Mouse (Mus musculus): ENCODE measurements around the gene Gnb1l. TPM values are rescaled to one million over a fixed set of nuclear protein-coding genes. Genes with fewer than 3 reads are reported as not detected.
A peak's percentile ranks its signal among the peaks of the same experiment; 100 is the strongest.

The Gnb1l gene
- total and polyA plus RNA-seq, 2 experiments from 2014 or later, result 9.6 to 18.0 TPM

DNA sequence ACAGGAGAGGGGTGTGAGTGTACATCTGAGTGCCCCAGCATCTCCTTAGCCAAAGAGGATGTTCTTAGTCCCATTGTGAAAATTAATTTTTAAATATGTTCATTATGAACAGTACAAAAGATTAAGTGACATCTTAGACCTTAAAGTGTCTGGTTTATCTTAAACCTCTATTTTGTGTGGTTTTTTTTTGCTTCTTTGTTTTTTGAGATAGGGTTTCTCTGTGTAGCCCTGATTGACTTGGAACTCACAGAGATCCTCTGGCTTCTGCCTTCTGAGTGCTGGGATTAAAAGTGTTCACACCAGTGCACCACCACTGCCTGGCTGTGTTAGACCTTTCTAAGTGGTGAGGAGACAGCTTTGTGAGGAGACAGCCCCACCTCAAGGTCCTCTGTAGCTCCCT is 39.9 kb upstream of the Gnb1l start:
- no peak for DNase-seq (ENCODE audit: low spot score)
- no peak for TF ChIP-seq CTCF (IDR thresholded peaks at IDR 0.05; ENCODE audit: low read depth)
- Histone ChIP-seq H3K27me3 (ENCODE audit: insufficient read depth, low read length) (no peaks in the 10 kb centered on the region), H3K4me3 (ENCODE audit: low read length) (no peak overlapping the region), H3K4me1 (ENCODE audit: insufficient read depth, low read length) (0 out of 2 replicates have a peak, but pooled peaks cover 3% of the 10 kb centered on the region), H3K27ac (no peak overlapping the region), H3K36me3 (ENCODE audit: insufficient read depth, low read length) (no peaks in the 10 kb centered on the region; the same call in 1 of the 2 replicates), H3K9me3 (ENCODE audit: low read length) (no peaks in the 10 kb centered on the region), H3K9ac (replicated peaks; ENCODE audit: low read length) (no peak overlapping the region), H3K4me2 (ENCODE audit: low read depth, low read length) (no peak overlapping the region)
- no peak for ATAC-seq

DNA sequence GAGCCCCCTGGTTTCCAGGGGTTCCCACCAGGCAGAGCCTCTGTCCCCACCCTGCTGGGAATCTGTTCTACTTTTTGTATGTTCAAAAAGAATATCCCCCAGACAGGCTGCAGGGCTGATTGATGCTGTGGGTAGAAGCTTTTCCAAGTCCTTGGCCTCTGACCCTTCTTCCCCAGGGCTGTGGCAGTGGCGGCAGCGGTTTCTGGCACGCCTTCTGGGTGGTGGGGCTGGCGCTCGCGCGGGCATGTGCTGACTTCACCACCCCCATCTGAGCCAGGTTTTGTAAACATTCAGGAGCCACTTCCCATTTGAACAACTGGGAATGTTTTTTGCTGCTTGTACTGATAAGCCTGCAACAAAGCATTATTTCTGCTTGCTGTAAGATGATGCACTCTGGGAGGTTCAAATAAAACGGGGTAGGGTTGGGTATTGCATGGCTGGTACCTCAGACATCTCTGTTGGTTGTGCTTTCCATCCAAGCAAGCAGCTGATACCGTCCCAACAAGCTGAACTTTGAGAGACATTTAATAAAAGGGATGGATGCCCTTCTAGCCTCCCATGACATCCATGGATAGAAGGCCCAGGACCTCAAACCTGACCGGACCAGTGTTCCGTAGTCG is 39.1 kb upstream of the Gnb1l start:
- Histone ChIP-seq H3K36me3 (ENCODE audit: insufficient read depth, low read length) (no peaks in the 10 kb centered on the region; the same call in 1 of the 2 replicates), H3K4me3 (ENCODE audit: low read length) (no peak overlapping the region), H3K9me3 (ENCODE audit: low read length) (no peaks in the 10 kb centered on the region), H3K27ac (no peak overlapping the region), H3K9ac (replicated peaks; ENCODE audit: low read length) (peak overlapping the region; percentile 30; the same call in 1 of the 2 replicates), H3K4me1 (ENCODE audit: insufficient read depth, low read length) (0 out of 2 replicates have a peak, but pooled peaks cover 3% of the 10 kb centered on the region), H3K4me2 (ENCODE audit: low read depth, low read length) (peak overlapping the region; percentile 36), H3K27me3 (ENCODE audit: insufficient read depth, low read length) (no peaks in the 10 kb centered on the region)
- DNase-seq (ENCODE audit: low spot score) (peak; percentile 6), ATAC-seq (0 out of 2 replicates have a peak, but pooled peaks have one; percentile 19)
- no peak for TF ChIP-seq CTCF (IDR thresholded peaks at IDR 0.05; ENCODE audit: low read depth)
- 12% methylated on average over 12 of the region's 12 CpGs for WGBS

DNA sequence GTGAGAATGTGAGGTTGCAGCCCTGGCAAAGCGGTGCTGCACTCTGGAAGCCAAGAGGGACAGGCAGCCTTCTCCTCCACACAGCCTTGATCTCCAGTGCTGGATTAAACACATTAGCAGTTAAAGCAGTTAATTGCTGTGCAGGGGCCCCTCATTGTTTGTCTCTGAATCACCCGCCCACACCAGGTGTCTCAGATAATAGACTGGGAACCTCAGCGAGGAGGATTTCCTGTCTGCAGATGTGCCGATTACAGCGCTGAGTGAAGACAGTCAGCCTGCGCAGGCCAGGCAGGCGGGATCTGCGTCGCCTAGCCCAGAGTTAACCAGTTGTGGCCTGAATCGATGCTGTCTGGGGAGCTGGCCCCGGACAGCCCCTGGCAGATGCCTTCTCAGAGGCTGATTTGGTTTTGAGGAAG is 38.5 kb upstream of the Gnb1l start:
- H3K4me1 ChIP-seq (ENCODE audit: insufficient read depth, low read length), result 0 out of 2 replicates have a peak, but pooled peaks cover 3% of the 10 kb centered on the region
- H3K4me2 ChIP-seq (ENCODE audit: low read depth, low read length), result peak overlapping the region; percentile 36
- H3K27ac ChIP-seq, result no peak overlapping the region
- peak overlapping the region; percentile 30 for H3K9ac ChIP-seq (replicated peaks; ENCODE audit: low read length)
- H3K9me3 ChIP-seq (ENCODE audit: low read length), result no peaks in the 10 kb centered on the region
- H3K4me3 ChIP-seq (ENCODE audit: low read length), result no peak overlapping the region
- no peaks in the 10 kb centered on the region for H3K27me3 ChIP-seq (ENCODE audit: insufficient read depth, low read length)
- 9% methylated on average over 11 of the region's 11 CpGs for WGBS
- peak; percentile 72 for ATAC-seq
- H3K36me3 ChIP-seq (ENCODE audit: insufficient read depth, low read length), result no peaks in the 10 kb centered on the region; the same call in 1 of the 2 replicates
- DNase-seq (ENCODE audit: low spot score), result peak; percentile 63
- no peak for TF ChIP-seq CTCF (IDR thresholded peaks at IDR 0.05; ENCODE audit: low read depth)

DNA sequence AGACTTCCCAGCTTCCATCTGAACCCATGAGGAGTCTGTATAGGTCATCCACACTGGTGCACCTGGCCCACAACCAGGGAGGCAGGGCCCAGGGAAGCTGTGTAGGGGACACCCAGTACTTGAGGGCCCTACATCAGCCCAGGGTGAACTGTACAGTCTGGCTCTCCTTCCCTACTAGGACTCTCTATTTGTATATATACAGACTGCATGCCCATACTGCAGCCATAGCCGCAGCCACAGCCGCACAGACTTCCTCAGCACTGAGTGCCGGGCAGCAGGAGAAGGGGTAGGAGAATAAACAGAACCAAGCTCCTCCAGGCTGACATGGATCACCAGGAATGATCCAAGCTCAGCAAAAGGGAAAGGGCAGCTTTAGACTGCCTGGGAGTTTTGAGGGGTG is 37.7 kb upstream of the Gnb1l start:
- no peaks in the 10 kb centered on the region for H3K27me3 ChIP-seq (ENCODE audit: insufficient read depth, low read length)
- 93% methylated on average over 3 of the region's 3 CpGs for WGBS

DNA sequence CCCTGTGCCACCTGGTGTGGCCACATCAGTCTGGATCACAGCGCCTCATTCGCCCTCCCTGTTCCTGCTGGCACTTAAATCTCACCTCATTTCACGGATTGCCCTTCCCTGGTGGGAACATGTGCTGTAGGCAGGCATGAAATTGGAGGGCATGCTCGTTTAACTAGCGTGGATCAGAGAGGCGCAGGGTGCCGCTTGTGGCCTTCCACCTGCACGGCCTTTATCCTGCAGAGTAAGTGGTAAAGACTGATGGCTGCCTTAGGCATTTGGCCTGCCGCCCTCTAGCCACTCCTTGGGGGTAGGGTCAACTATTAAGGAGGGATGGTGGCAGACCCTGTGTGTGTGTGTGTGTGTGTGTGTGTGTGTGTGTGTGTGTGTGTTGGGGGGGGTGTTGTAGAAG is 36.5 kb upstream of the Gnb1l start:
- TF ChIP-seq CTCF (IDR thresholded peaks at IDR 0.05; ENCODE audit: low read depth), result no peak
- no peak overlapping the region for H3K4me2 ChIP-seq (ENCODE audit: low read depth, low read length)
- no peaks in the 10 kb centered on the region for H3K27me3 ChIP-seq (ENCODE audit: insufficient read depth, low read length)
- H3K36me3 ChIP-seq (ENCODE audit: insufficient read depth, low read length), result no peaks in the 10 kb centered on the region; the same call in 1 of the 2 replicates
- no peaks in the 10 kb centered on the region for H3K9me3 ChIP-seq (ENCODE audit: low read length)
- 41% methylated on average over 9 of the region's 9 CpGs for WGBS
- DNase-seq (ENCODE audit: low spot score), result no peak
- no peak overlapping the region for H3K4me3 ChIP-seq (ENCODE audit: low read length)
- H3K27ac ChIP-seq, result no peak overlapping the region
- no peak overlapping the region for H3K9ac ChIP-seq (replicated peaks; ENCODE audit: low read length)
- H3K4me1 ChIP-seq (ENCODE audit: insufficient read depth, low read length), result 0 out of 2 replicates have a peak, but pooled peaks cover 3% of the 10 kb centered on the region
- ATAC-seq, result no peak

More for the DNA sequence above, 37.7 kb upstream of the Gnb1l start:
- H3K36me3 ChIP-seq (ENCODE audit: insufficient read depth, low read length), result no peaks in the 10 kb centered on the region; the same call in 1 of the 2 replicates
- 0 out of 2 replicates have a peak, but pooled peaks cover 3% of the 10 kb centered on the region for H3K4me1 ChIP-seq (ENCODE audit: insufficient read depth, low read length)
- H3K27ac ChIP-seq, result no peak overlapping the region
- ATAC-seq (no peak), DNase-seq (ENCODE audit: low spot score) (no peak)
- no peak for TF ChIP-seq CTCF (IDR thresholded peaks at IDR 0.05; ENCODE audit: low read depth)
- no peak overlapping the region for H3K4me3 ChIP-seq (ENCODE audit: low read length)
- no peak overlapping the region for H3K9ac ChIP-seq (replicated peaks; ENCODE audit: low read length)
- H3K4me2 ChIP-seq (ENCODE audit: low read depth, low read length), result no peak overlapping the region
- no peaks in the 10 kb centered on the region for H3K9me3 ChIP-seq (ENCODE audit: low read length)

DNA sequence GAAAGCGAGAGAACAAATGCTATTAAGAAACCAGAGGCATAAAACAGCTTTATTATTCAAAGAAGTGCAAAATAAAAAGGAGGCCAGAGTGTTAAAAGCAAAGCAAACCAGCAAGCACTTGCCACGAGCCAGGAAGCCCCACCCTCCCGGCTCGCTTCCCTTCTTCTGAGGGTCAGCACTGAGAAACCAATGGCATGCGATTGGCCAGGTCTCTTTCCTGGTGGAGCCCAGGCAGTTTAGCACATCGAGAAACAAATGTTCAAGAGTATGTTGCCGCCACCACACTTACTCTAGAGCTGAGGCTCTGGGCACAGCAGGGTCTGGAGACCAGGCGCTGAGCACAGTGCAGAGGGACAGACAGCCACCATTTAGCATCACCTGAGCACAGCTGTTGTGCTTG is 35.9 kb upstream of the Gnb1l start:
- no peak for TF ChIP-seq CTCF (IDR thresholded peaks at IDR 0.05; ENCODE audit: low read depth)
- 60% methylated on average over 8 of the region's 8 CpGs for WGBS
- Histone ChIP-seq H3K9ac (replicated peaks; ENCODE audit: low read length) (no peak overlapping the region), H3K4me3 (ENCODE audit: low read length) (no peak overlapping the region), H3K9me3 (ENCODE audit: low read length) (no peaks in the 10 kb centered on the region), H3K27ac (no peak overlapping the region), H3K27me3 (ENCODE audit: insufficient read depth, low read length) (no peaks in the 10 kb centered on the region), H3K4me1 (ENCODE audit: insufficient read depth, low read length) (0 out of 2 replicates have a peak, but pooled peaks cover 3% of the 10 kb centered on the region), H3K36me3 (ENCODE audit: insufficient read depth, low read length) (no peaks in the 10 kb centered on the region), H3K4me2 (ENCODE audit: low read depth, low read length) (no peak overlapping the region)
- no peak for ATAC-seq
- no peak for DNase-seq (ENCODE audit: low spot score)

DNA sequence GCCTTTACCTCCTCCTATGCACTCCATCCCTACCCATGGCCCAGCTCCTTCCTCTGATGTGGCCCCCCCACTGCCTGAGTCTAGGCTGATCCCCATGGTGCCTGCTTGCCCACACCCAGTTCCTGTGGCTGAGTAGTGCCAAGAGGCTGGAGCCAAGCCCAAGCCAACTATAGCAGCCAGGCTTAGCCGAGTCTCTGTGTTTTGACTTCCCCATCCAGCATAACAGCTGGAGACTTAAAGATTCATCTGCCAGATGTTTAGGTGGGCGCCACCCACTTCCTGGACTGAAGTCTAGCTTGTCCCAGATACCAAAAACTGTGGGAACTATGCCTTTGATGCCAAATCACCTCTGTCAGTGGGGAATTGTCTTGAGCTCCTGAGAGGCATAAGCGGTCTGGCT is 34.2 kb upstream of the Gnb1l start:
- Histone ChIP-seq H3K4me3 (ENCODE audit: low read length) (no peak overlapping the region), H3K4me2 (ENCODE audit: low read depth, low read length) (no peak overlapping the region), H3K27me3 (ENCODE audit: insufficient read depth, low read length) (no peaks in the 10 kb centered on the region), H3K4me1 (ENCODE audit: insufficient read depth, low read length) (0 out of 2 replicates have a peak, but pooled peaks cover 3% of the 10 kb centered on the region), H3K9ac (replicated peaks; ENCODE audit: low read length) (no peak overlapping the region), H3K9me3 (ENCODE audit: low read length) (no peaks in the 10 kb centered on the region), H3K27ac (no peak overlapping the region), H3K36me3 (ENCODE audit: insufficient read depth, low read length) (no peaks in the 10 kb centered on the region)
- ATAC-seq (0 out of 2 replicates have a peak, but pooled peaks have one; percentile 28), DNase-seq (ENCODE audit: low spot score) (no peak)
- TF ChIP-seq CTCF (IDR thresholded peaks at IDR 0.05; ENCODE audit: low read depth), result no peak
- 66% methylated on average over 3 of the region's 3 CpGs for WGBS
